Mouse (Mus musculus) urinary bladder, postnatal 36 days (tissue): ENCODE data around the gene Smc3.
"Not testable (repeated sequence)": the region's sequence is repeated elsewhere in the genome, so short reads cannot be mapped to it uniquely, and the experiment has no call there.

Source experiments
- DNase-seq, 2 experiments: peaks; one replicate each; pipeline ENCODE4 v3.0.0; 2022; ENCODE audit warnings: low spot score in 2 of 2, mixed read lengths in 1 of 2

Gene Smc3

GRCm38 (mm10) chr19:53653624-53654467, 53.6 kb downstream of the Smc3 start:
- DNase-seq: peak in 1 of 2 experiments; percentile 33

- DNase-seq: not testable (repeated sequence)
These were observed 56.2 kb downstream of the Smc3 start for GRCm38 (mm10) chr19:53656443-53656842.

- DNase-seq: no peak
These were observed 57.2 kb downstream of the Smc3 start for GRCm38 (mm10) chr19:53657437-53657836.

- DNase-seq: no peak
These were observed 60.7 kb downstream of the Smc3 start for GRCm38 (mm10) chr19:53660722-53661420.

- no peak for DNase-seq
These were observed 61.9 kb downstream of the Smc3 start for GRCm38 (mm10) chr19:53661938-53662722.

GRCm38 (mm10) chr19:53664831-53665230, 64.6 kb downstream of the Smc3 start:
- no peak for DNase-seq

GRCm38 (mm10) chr19:53665391-53665790, 65.2 kb downstream of the Smc3 start:
- DNase-seq: no peak

- DNase-seq: no peak
These were observed 66.5 kb downstream of the Smc3 start for GRCm38 (mm10) chr19:53666708-53667107.

- no peak for DNase-seq
These were observed 68.6 kb downstream of the Smc3 start for GRCm38 (mm10) chr19:53668821-53669220.

- no peak for DNase-seq
These were observed 70.5 kb downstream of the Smc3 start for GRCm38 (mm10) chr19:53670625-53671141.

GRCm38 (mm10) chr19:53671432-53671831, 71.2 kb downstream of the Smc3 start:
- DNase-seq: no peak

GRCm38 (mm10) chr19:53674131-53674925, 74.1 kb downstream of the Smc3 start:
- DNase-seq: no peak

GRCm38 (mm10) chr19:53676228-53676627, 76.0 kb downstream of the Smc3 start:
- DNase-seq: no peak

GRCm38 (mm10) chr19:53676718-53677634, 76.8 kb downstream of the Smc3 start, which contains the start of gene Rbm20:
TSS of gene Rbm20 (plus strand) at chr19:53677306.
- peak in 1 of 2 experiments; percentile 3 for DNase-seq

GRCm38 (mm10) chr19:53679194-53679593, 79.0 kb downstream of the Smc3 start:
- no peak for DNase-seq

GRCm38 (mm10) chr19:53679981-53680380, 79.8 kb downstream of the Smc3 start:
- no peak for DNase-seq

GRCm38 (mm10) chr19:53682427-53682826, 82.2 kb downstream of the Smc3 start:
- DNase-seq: no peak

- DNase-seq: no peak
These were observed 87.4 kb downstream of the Smc3 start for GRCm38 (mm10) chr19:53687592-53687991.

GRCm38 (mm10) chr19:53690816-53691215, 90.6 kb downstream of the Smc3 start:
- no peak for DNase-seq

- no peak for DNase-seq
These were observed 93.8 kb downstream of the Smc3 start for GRCm38 (mm10) chr19:53694020-53694419.
